Mouse (Mus musculus) E14TG2a.4 (cell line): ENCODE results near the gene Mrps27.

ENCODE experiments used
- CTCF ChIP-seq: conservative IDR thresholded peaks from 2 replicates; pipeline ENCODE4 v1.5.1; 2014; ENCODE audit warnings: low read length
- POU5F1 ChIP-seq: IDR thresholded peaks from 2 replicates; pipeline ENCODE4 v1.6.1; 2014; ENCODE audit warnings: low read length, borderline replicate concordance

DNA sequence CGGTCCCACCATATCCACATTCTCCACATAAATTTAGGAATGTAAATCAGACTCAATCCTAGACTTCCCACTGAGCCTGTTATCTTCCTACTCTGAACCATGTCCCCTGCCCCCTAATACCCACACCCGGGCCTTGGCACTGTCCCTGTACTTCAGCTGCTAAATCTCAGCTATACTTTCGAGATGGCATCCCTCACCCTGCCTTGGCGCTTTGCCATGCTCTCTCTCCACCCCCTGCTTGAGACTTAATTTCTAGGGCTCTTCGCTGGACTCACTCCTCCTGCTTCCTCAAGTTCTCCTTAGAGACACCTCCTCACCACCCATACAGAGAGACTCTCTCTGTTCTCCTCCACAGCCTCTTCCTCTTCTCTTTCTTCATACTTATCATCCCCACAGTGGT lies 44.7 kb upstream of the Mrps27 start:
- TF ChIP-seq CTCF (no peak), POU5F1 (no peak)
